Mouse (Mus musculus): Measurements from ENCODE around the gene Rdx. TPM values are rescaled to one million over a fixed set of nuclear protein-coding genes. Genes with fewer than 3 reads are reported as not detected.

The Rdx gene
- polyA plus RNA-seq, 2 experiments: 73.9 to 146 TPM

DNA sequence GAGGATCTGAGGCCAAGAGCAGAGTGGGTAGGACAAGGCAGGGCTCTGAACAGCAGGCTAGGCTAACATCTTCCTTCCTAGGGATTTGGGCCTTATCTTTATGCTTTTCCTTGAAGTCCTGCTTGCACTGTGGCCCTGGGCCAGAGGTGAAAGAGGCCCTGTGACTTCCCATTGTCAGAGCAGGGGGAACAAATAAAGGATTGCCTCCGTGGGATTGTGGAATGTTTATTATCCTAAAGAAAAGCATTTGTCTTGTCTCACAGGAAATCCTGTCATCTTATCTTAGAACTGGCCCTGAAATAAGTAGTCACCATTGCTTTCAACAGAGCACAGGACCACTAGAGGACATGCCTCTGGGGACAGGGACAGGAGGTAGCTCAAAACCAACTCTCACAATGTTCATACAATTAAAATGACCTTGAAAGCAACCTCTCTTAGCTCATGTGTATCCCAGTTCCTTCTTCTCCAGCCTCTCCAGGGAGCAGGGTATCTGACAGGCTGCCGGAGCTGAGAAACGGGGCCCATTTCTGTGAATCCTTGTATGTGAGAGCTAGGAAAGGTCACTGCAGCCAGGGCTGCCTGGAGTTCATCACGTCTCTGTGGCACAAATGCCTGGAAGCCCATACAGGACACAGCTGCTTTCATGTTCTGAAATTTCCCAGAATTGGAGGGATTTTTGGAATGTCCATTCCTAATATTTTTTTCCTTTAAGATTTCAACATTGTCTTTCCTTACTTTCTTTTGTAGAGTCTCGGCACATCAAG, 19.5 kb upstream of the Rdx start:
- Histone ChIP-seq H3K4me3 (replicated peaks; ENCODE audit: low read length) (no peak overlapping the region), H3K9ac (ENCODE audit: low read depth, low read length, severe bottlenecking) (no peak overlapping the region), H3K27me3 (ENCODE audit: control insufficient read depth, insufficient read depth, low read length) (no peaks in the 10 kb centered on the region), H3K36me3 (ENCODE audit: control insufficient read depth, insufficient read depth, low read length) (no peaks in the 10 kb centered on the region), H3K9me3 (ENCODE audit: control insufficient read depth, low read length) (no peaks in the 10 kb centered on the region), H3K4me1 (ENCODE audit: control insufficient read depth, insufficient read depth, low read length) (no peaks in the 10 kb centered on the region), H3K4me2 (replicated peaks; ENCODE audit: low read depth, low read length, severe bottlenecking) (no peak overlapping the region), H3K27ac (replicated peaks; ENCODE audit: low read depth, low read length) (no peak overlapping the region)
- 48% methylated on average over 5 of the region's 5 CpGs for WGBS
- DNase-seq (ENCODE audit: low spot score) (no peak), ATAC-seq (ENCODE audit: low FRiP score, low read depth) (no peak)
- TF ChIP-seq POLR2A (IDR thresholded peaks at IDR 0.05; ENCODE audit: borderline replicate concordance, extremely low read depth, insufficient read depth, insufficient read length): no peak

- no peak for TF ChIP-seq POLR2A (IDR thresholded peaks at IDR 0.05; ENCODE audit: borderline replicate concordance, extremely low read depth, insufficient read depth, insufficient read length)
Measured at GRCm38 (mm10) chr9:52028521-52029405, 18.2 kb upstream of the Rdx start.

DNA sequence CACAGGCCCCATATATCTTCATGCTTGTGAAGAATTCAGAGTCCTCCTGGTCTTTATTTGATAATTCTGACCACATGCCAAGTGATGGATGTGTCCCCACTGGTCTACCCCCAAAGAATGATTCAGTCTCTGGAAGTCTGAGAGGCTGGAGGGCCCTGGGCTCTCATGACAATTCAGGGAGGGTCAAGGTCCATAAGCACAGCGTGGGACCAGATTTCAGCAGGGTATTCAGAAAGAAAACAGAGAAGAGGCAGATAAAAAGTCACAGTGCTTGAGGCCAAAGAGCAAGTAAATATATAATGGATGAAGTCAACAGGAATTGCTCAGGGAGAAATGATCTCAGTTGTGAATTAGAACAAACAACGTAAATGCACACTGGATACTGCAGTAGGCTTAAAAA, 15.5 kb upstream of the Rdx start:
- Histone ChIP-seq H3K9me3 (ENCODE audit: control insufficient read depth, low read length) (no peaks in the 10 kb centered on the region), H3K27ac (replicated peaks; ENCODE audit: low read depth, low read length) (no peak overlapping the region), H3K9ac (ENCODE audit: low read depth, low read length, severe bottlenecking) (no peak overlapping the region), H3K4me2 (replicated peaks; ENCODE audit: low read depth, low read length, severe bottlenecking) (no peak overlapping the region), H3K27me3 (ENCODE audit: control insufficient read depth, insufficient read depth, low read length) (no peaks in the 10 kb centered on the region), H3K4me3 (replicated peaks; ENCODE audit: low read length) (no peak overlapping the region), H3K36me3 (ENCODE audit: control insufficient read depth, insufficient read depth, low read length) (no peaks in the 10 kb centered on the region), H3K4me1 (ENCODE audit: control insufficient read depth, insufficient read depth, low read length) (no peaks in the 10 kb centered on the region)
- 80% methylated on average over 2 of the region's 2 CpGs for WGBS
- ATAC-seq (ENCODE audit: low FRiP score, low read depth) (no peak), DNase-seq (ENCODE audit: low spot score) (no peak)
- TF ChIP-seq POLR2A (IDR thresholded peaks at IDR 0.05; ENCODE audit: borderline replicate concordance, extremely low read depth, insufficient read depth, insufficient read length): no peak

More at GRCm38 (mm10) chr9:52028521-52029405, 18.2 kb upstream of the Rdx start:
- 70% methylated on average over 9 of the region's 9 CpGs for WGBS
- Histone ChIP-seq H3K9me3 (ENCODE audit: control insufficient read depth, low read length) (no peaks in the 10 kb centered on the region), H3K4me2 (replicated peaks; ENCODE audit: low read depth, low read length, severe bottlenecking) (no peak overlapping the region), H3K36me3 (ENCODE audit: control insufficient read depth, insufficient read depth, low read length) (no peaks in the 10 kb centered on the region), H3K4me1 (ENCODE audit: control insufficient read depth, insufficient read depth, low read length) (no peaks in the 10 kb centered on the region), H3K27ac (replicated peaks; ENCODE audit: low read depth, low read length) (no peak overlapping the region), H3K27me3 (ENCODE audit: control insufficient read depth, insufficient read depth, low read length) (no peaks in the 10 kb centered on the region), H3K4me3 (replicated peaks; ENCODE audit: low read length) (no peak overlapping the region), H3K9ac (ENCODE audit: low read depth, low read length, severe bottlenecking) (no peak overlapping the region)
- peak; percentile 14 for DNase-seq (ENCODE audit: low spot score)
- ATAC-seq (ENCODE audit: low FRiP score, low read depth): no peak

- TF ChIP-seq POLR2A (IDR thresholded peaks at IDR 0.05; ENCODE audit: borderline replicate concordance, extremely low read depth, insufficient read depth, insufficient read length): no peak
- H3K4me2 ChIP-seq (replicated peaks; ENCODE audit: low read depth, low read length, severe bottlenecking): no peak overlapping the region
- no peaks in the 10 kb centered on the region for H3K9me3 ChIP-seq (ENCODE audit: control insufficient read depth, low read length)
- no peak overlapping the region for H3K4me3 ChIP-seq (replicated peaks; ENCODE audit: low read length)
- DNase-seq (ENCODE audit: low spot score) (no peak), ATAC-seq (ENCODE audit: low FRiP score, low read depth) (no peak)
- 85% methylated on average over 1 of the region's 1 CpGs for WGBS
- no peak overlapping the region for H3K9ac ChIP-seq (ENCODE audit: low read depth, low read length, severe bottlenecking)
- no peaks in the 10 kb centered on the region for H3K36me3 ChIP-seq (ENCODE audit: control insufficient read depth, insufficient read depth, low read length)
- no peak overlapping the region for H3K27ac ChIP-seq (replicated peaks; ENCODE audit: low read depth, low read length)
- H3K27me3 ChIP-seq (ENCODE audit: control insufficient read depth, insufficient read depth, low read length): no peaks in the 10 kb centered on the region
- no peaks in the 10 kb centered on the region for H3K4me1 ChIP-seq (ENCODE audit: control insufficient read depth, insufficient read depth, low read length)
Measured at GRCm38 (mm10) chr9:52037493-52037892, 9.5 kb upstream of the Rdx start.

DNA sequence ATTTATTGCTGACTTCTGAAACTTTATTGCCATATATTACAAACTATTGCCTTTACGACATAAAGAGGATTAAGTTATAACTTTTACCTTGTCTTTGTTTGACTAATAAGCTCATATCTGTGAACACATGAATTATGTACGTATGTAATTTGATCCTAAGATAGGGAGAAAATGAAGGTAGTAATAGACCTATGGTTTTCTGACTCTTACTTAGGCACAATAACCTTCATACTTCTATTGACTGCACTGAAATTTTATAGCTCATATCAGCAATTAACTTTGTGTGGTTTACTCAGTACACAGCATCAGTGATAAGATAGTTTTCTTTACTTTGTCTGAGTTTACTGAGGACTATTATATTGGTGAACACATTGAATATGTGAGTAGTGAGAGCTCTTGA, 5.3 kb upstream of the Rdx start:
- no peak for ATAC-seq (ENCODE audit: low FRiP score, low read depth)
- Histone ChIP-seq H3K36me3 (ENCODE audit: control insufficient read depth, insufficient read depth, low read length) (no peaks in the 10 kb centered on the region), H3K27ac (replicated peaks; ENCODE audit: low read depth, low read length) (no peak overlapping the region), H3K9ac (ENCODE audit: low read depth, low read length, severe bottlenecking) (no peak overlapping the region), H3K4me3 (replicated peaks; ENCODE audit: low read length) (no peak overlapping the region), H3K4me2 (replicated peaks; ENCODE audit: low read depth, low read length, severe bottlenecking) (no peak overlapping the region), H3K9me3 (ENCODE audit: control insufficient read depth, low read length) (no peaks in the 10 kb centered on the region), H3K4me1 (ENCODE audit: control insufficient read depth, insufficient read depth, low read length) (no peaks in the 10 kb centered on the region), H3K27me3 (ENCODE audit: control insufficient read depth, insufficient read depth, low read length) (no peaks in the 10 kb centered on the region)
- 75% methylated on average over 2 of the region's 2 CpGs for WGBS
- no peak for DNase-seq (ENCODE audit: low spot score)
- TF ChIP-seq POLR2A (IDR thresholded peaks at IDR 0.05; ENCODE audit: borderline replicate concordance, extremely low read depth, insufficient read depth, insufficient read length): no peak

All from limb, embryonic 14.5 days (tissue).